Mouse (Mus musculus): ENCODE measurements around the gene Maats1. TPM values are rescaled to one million over a fixed set of nuclear protein-coding genes. Genes with fewer than 3 reads are reported as not detected.

Gene Maats1
- 0.11 TPM in 1 of 2 replicates, not detected in the other for polyA plus RNA-seq (2014; fragmentation: Nextera tagmentation; extraction: Ambion mirVana)

GRCm38 (mm10) chr16:38341396-38342324 lies at the start of gene Maats1:
Gene Maats1 (minus strand): TSS chr16:38342143.
- Histone ChIP-seq H3K4me1 (ENCODE audit: control insufficient read depth, insufficient read depth, low read length) (no peaks in the 10 kb centered on the region), H3K4me2 (replicated peaks; ENCODE audit: low read depth, low read length) (peak within 1 kb of the TSS; percentile 48), H3K27ac (ENCODE audit: low read depth, low read length) (no peak within 1 kb of the TSS), H3K27me3 (ENCODE audit: control insufficient read depth, insufficient read depth, low read length) (no peaks in the 10 kb centered on the region), H3K9ac (ENCODE audit: low read depth, low read length) (peak within 1 kb of the TSS; percentile 38; the same call in 1 of the 2 replicates), H3K4me3 (ENCODE audit: low read length) (peak within 1 kb of the TSS; percentile 35), H3K9me3 (ENCODE audit: control insufficient read depth, low read length) (no peaks in the 10 kb centered on the region), H3K36me3 (ENCODE audit: control insufficient read depth, insufficient read depth, low read length) (no peaks in the 10 kb centered on the region)
- peak; percentile 92 for ATAC-seq (ENCODE audit: low FRiP score, low TSS enrichment)
- WGBS, result 8% methylated on average over 30 of the region's 30 CpGs

DNA sequence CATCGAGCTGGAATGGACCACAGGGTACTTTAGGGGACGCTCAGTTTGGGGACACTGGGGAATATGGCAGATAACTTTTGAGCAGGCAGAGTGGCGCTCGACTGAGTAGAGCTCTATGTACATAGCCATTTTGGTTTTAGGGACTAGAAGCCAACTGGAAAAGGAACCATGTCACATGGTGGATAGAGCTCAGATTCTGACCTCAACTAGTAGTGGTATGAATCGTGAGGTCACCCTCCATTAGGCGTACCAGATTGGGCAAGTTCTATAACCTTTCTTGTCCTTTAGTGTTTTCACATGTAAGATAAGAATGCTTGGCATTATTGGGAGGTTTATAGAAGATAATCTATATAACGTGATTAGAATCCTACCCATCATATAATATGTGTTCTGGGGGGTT lies 48.4 kb upstream of the Maats1 start:
- Histone ChIP-seq H3K9ac (ENCODE audit: low read depth, low read length) (no peak overlapping the region), H3K36me3 (ENCODE audit: control insufficient read depth, insufficient read depth, low read length) (no peaks in the 10 kb centered on the region), H3K9me3 (ENCODE audit: control insufficient read depth, low read length) (no peaks in the 10 kb centered on the region), H3K4me2 (replicated peaks; ENCODE audit: low read depth, low read length) (no peak overlapping the region), H3K4me1 (ENCODE audit: control insufficient read depth, insufficient read depth, low read length) (no peaks in the 10 kb centered on the region), H3K4me3 (ENCODE audit: low read length) (no peak overlapping the region), H3K27ac (ENCODE audit: low read depth, low read length) (no peak overlapping the region), H3K27me3 (ENCODE audit: control insufficient read depth, insufficient read depth, low read length) (no peaks in the 10 kb centered on the region)
- 93% methylated on average over 7 of the region's 7 CpGs for WGBS
- ATAC-seq (ENCODE audit: low FRiP score, low TSS enrichment), result no peak

GRCm38 (mm10) chr16:38389284-38389893 lies 47.4 kb upstream of the Maats1 start:
- Histone ChIP-seq H3K27ac (ENCODE audit: low read depth, low read length) (no peak overlapping the region), H3K4me3 (ENCODE audit: low read length) (no peak overlapping the region), H3K9me3 (ENCODE audit: control insufficient read depth, low read length) (no peaks in the 10 kb centered on the region), H3K36me3 (ENCODE audit: control insufficient read depth, insufficient read depth, low read length) (no peaks in the 10 kb centered on the region), H3K9ac (ENCODE audit: low read depth, low read length) (no peak overlapping the region), H3K4me1 (ENCODE audit: control insufficient read depth, insufficient read depth, low read length) (no peaks in the 10 kb centered on the region), H3K27me3 (ENCODE audit: control insufficient read depth, insufficient read depth, low read length) (no peaks in the 10 kb centered on the region), H3K4me2 (replicated peaks; ENCODE audit: low read depth, low read length) (no peak overlapping the region)
- ATAC-seq (ENCODE audit: low FRiP score, low TSS enrichment), result no peak
- WGBS, result 52% methylated on average over 8 of the region's 8 CpGs

- H3K4me3 ChIP-seq (ENCODE audit: low read length), result no peak overlapping the region
- no peak overlapping the region for H3K27ac ChIP-seq (ENCODE audit: low read depth, low read length)
- no peaks in the 10 kb centered on the region for H3K4me1 ChIP-seq (ENCODE audit: control insufficient read depth, insufficient read depth, low read length)
- no peaks in the 10 kb centered on the region for H3K9me3 ChIP-seq (ENCODE audit: control insufficient read depth, low read length)
- H3K27me3 ChIP-seq (ENCODE audit: control insufficient read depth, insufficient read depth, low read length), result no peaks in the 10 kb centered on the region
- ATAC-seq (ENCODE audit: low FRiP score, low TSS enrichment), result no peak
- no peaks in the 10 kb centered on the region for H3K36me3 ChIP-seq (ENCODE audit: control insufficient read depth, insufficient read depth, low read length)
- 67% methylated on average over 6 of the region's 6 CpGs for WGBS
- no peak overlapping the region for H3K4me2 ChIP-seq (replicated peaks; ENCODE audit: low read depth, low read length)
- H3K9ac ChIP-seq (ENCODE audit: low read depth, low read length), result no peak overlapping the region
Observed at GRCm38 (mm10) chr16:38388757-38389156, 46.8 kb upstream of the Maats1 start.

- H3K9me3 ChIP-seq (ENCODE audit: control insufficient read depth, low read length), result no peaks in the 10 kb centered on the region
- no peaks in the 10 kb centered on the region for H3K4me1 ChIP-seq (ENCODE audit: control insufficient read depth, insufficient read depth, low read length)
- ATAC-seq (ENCODE audit: low FRiP score, low TSS enrichment), result no peak
- H3K4me3 ChIP-seq (ENCODE audit: low read length), result no peak overlapping the region
- H3K27ac ChIP-seq (ENCODE audit: low read depth, low read length), result no peak overlapping the region
- H3K9ac ChIP-seq (ENCODE audit: low read depth, low read length), result no peak overlapping the region
- 88% methylated on average over 6 of the region's 6 CpGs for WGBS
- no peaks in the 10 kb centered on the region for H3K36me3 ChIP-seq (ENCODE audit: control insufficient read depth, insufficient read depth, low read length)
- no peaks in the 10 kb centered on the region for H3K27me3 ChIP-seq (ENCODE audit: control insufficient read depth, insufficient read depth, low read length)
- H3K4me2 ChIP-seq (replicated peaks; ENCODE audit: low read depth, low read length), result no peak overlapping the region
Observed at GRCm38 (mm10) chr16:38387389-38387788, 45.4 kb upstream of the Maats1 start.

DNA sequence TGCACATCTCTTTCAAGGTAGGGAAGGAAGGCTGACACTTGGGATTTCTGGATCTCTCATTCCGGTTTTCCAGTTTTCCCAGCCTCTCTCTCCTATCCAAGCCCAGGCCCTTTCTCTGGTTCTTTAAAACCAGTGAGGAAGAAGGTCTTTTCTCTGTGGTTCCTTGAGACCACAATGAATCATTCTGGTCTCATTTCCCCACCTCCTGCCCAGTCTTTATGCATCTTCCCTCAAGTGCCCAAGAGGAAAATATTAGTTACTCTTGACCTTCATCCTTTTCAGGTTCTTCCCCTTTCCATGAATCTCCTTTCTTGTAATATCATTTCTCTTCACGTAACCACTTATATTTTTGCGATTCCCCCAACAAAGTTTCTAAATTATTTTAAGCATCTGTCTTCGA lies 43.8 kb upstream of the Maats1 start:
- ATAC-seq (ENCODE audit: low FRiP score, low TSS enrichment), result no peak
- Histone ChIP-seq H3K4me2 (replicated peaks; ENCODE audit: low read depth, low read length) (no peak overlapping the region), H3K4me1 (ENCODE audit: control insufficient read depth, insufficient read depth, low read length) (no peaks in the 10 kb centered on the region), H3K4me3 (ENCODE audit: low read length) (no peak overlapping the region), H3K27ac (ENCODE audit: low read depth, low read length) (no peak overlapping the region), H3K9ac (ENCODE audit: low read depth, low read length) (no peak overlapping the region), H3K9me3 (ENCODE audit: control insufficient read depth, low read length) (no peaks in the 10 kb centered on the region), H3K36me3 (ENCODE audit: control insufficient read depth, insufficient read depth, low read length) (no peaks in the 10 kb centered on the region), H3K27me3 (ENCODE audit: control insufficient read depth, insufficient read depth, low read length) (no peaks in the 10 kb centered on the region)
- WGBS, result 95% methylated on average over 4 of the region's 4 CpGs

- Histone ChIP-seq H3K4me3 (ENCODE audit: low read length) (no peak overlapping the region), H3K36me3 (ENCODE audit: control insufficient read depth, insufficient read depth, low read length) (no peaks in the 10 kb centered on the region), H3K27ac (ENCODE audit: low read depth, low read length) (no peak overlapping the region), H3K4me1 (ENCODE audit: control insufficient read depth, insufficient read depth, low read length) (no peaks in the 10 kb centered on the region), H3K9me3 (ENCODE audit: control insufficient read depth, low read length) (no peaks in the 10 kb centered on the region), H3K27me3 (ENCODE audit: control insufficient read depth, insufficient read depth, low read length) (no peaks in the 10 kb centered on the region), H3K9ac (ENCODE audit: low read depth, low read length) (no peak overlapping the region), H3K4me2 (replicated peaks; ENCODE audit: low read depth, low read length) (no peak overlapping the region)
- 83% methylated on average over 6 of the region's 6 CpGs for WGBS
- ATAC-seq (ENCODE audit: low FRiP score, low TSS enrichment), result no peak
Observed at GRCm38 (mm10) chr16:38385184-38385634, 43.3 kb upstream of the Maats1 start.

DNA sequence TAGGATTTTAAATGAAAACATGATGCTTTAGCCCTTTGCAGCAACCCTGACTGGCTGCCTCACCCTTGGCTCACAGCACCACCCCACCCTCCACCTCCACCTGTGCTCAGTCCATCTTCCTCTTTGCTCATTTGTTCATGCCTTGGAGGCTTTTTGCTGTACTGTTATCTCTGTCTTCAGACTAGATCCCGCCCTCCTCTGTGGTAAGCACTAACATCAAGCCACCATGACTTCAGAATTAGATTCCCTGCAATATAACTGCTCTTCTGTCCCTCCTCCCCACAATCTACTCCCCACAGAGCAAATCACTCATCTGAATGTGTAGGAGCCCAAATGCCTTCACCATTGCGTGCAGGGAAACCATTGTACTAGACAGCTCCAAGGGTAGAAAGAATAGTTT lies 41.7 kb upstream of the Maats1 start:
- H3K9ac ChIP-seq (ENCODE audit: low read depth, low read length), result no peak overlapping the region
- WGBS, result 85% methylated on average over 2 of the region's 2 CpGs
- H3K4me2 ChIP-seq (replicated peaks; ENCODE audit: low read depth, low read length), result no peak overlapping the region
- no peak overlapping the region for H3K27ac ChIP-seq (ENCODE audit: low read depth, low read length)
- H3K9me3 ChIP-seq (ENCODE audit: control insufficient read depth, low read length), result no peaks in the 10 kb centered on the region
- no peaks in the 10 kb centered on the region for H3K4me1 ChIP-seq (ENCODE audit: control insufficient read depth, insufficient read depth, low read length)
- ATAC-seq (ENCODE audit: low FRiP score, low TSS enrichment), result no peak
- no peaks in the 10 kb centered on the region for H3K27me3 ChIP-seq (ENCODE audit: control insufficient read depth, insufficient read depth, low read length)
- no peak overlapping the region for H3K4me3 ChIP-seq (ENCODE audit: low read length)
- no peaks in the 10 kb centered on the region for H3K36me3 ChIP-seq (ENCODE audit: control insufficient read depth, insufficient read depth, low read length)

GRCm38 (mm10) chr16:38379926-38380325 lies 38.0 kb upstream of the Maats1 start:
- Histone ChIP-seq H3K4me3 (ENCODE audit: low read length) (no peak overlapping the region), H3K27ac (ENCODE audit: low read depth, low read length) (no peak overlapping the region), H3K27me3 (ENCODE audit: control insufficient read depth, insufficient read depth, low read length) (no peaks in the 10 kb centered on the region), H3K9me3 (ENCODE audit: control insufficient read depth, low read length) (no peaks in the 10 kb centered on the region), H3K4me1 (ENCODE audit: control insufficient read depth, insufficient read depth, low read length) (no peaks in the 10 kb centered on the region), H3K4me2 (replicated peaks; ENCODE audit: low read depth, low read length) (no peak overlapping the region), H3K9ac (ENCODE audit: low read depth, low read length) (no peak overlapping the region), H3K36me3 (ENCODE audit: control insufficient read depth, insufficient read depth, low read length) (no peaks in the 10 kb centered on the region)
- no peak for ATAC-seq (ENCODE audit: low FRiP score, low TSS enrichment)
- 88% methylated on average over 3 of the region's 3 CpGs for WGBS

All from kidney, embryonic 14.5 days (tissue).